16 mouse cellular contexts compared by ENCODE assay signal in genomic region chr7:49604965-49605795, GRCm38 (mm10). TPM values are rescaled to one million over a fixed set of nuclear protein-coding genes. Genes with fewer than 3 reads are reported as not detected.
DNase-seq lines count a peak whose midpoint lies in the region; ATAC-seq and TF ChIP-seq lines count a peak whose summit lies in the region.
"Had no signal": no experiment of that assay in that cellular context is flagged by ENCODE, and none has a peak within 500 bp of the region (broad histone marks: within the 10 kb centered on the region; RNA-seq: fewer than 3 reads in every experiment).

No protein-coding gene starts in this region.

- 69% methylated on average over 15 of the region's 15 CpGs for WGBS in heart, embryonic 15.5 days

- H3K27ac ChIP-seq in layer of hippocampus, adult 2 months: peak overlapping the region; percentile 28; the same call in 1 of the 2 replicates
- peak overlapping the region; percentile 28; the same call in 1 of the 2 replicates for H3K27ac ChIP-seq in heart, embryonic 15.5 days

- H3K9me3 ChIP-seq in heart, embryonic 15.5 days (replicated peaks): no peaks in the 10 kb centered on the region

- H3K9ac ChIP-seq in heart, embryonic 15.5 days: no peak overlapping the region

- no peak overlapping the region for H3K4me2 ChIP-seq in heart, embryonic 15.5 days
- H3K4me2 ChIP-seq: liver, embryonic 11.5 days had no signal

- H3K27me3 ChIP-seq in heart, embryonic 15.5 days: no peaks in the 10 kb centered on the region

- peak; percentile 4 for DNase-seq in cerebellum, adult 9-10 months
- DNase-seq in cerebellum, adult 9-11 months: no peak
- no peak for DNase-seq in layer of hippocampus, adult 2 months (ENCODE audit: low spot score in 2 of 2)
- DNase-seq in layer of hippocampus, postnatal 10 days (ENCODE audit: low spot score in 2 of 2): no peak
- DNase-seq in lung, postnatal 36 days: peak; percentile 82
- DNase-seq in urinary bladder, adult 18-20 months (ENCODE audit: low spot score in 2 of 2): no peak
- DNase-seq in urinary bladder, postnatal 25 days (ENCODE audit: low spot score): no peak
- DNase-seq: layer of hippocampus, postnatal 36 days had no signal

- H3K4me1 ChIP-seq in heart, embryonic 15.5 days (replicated peaks): peaks cover 6% of the 10 kb centered on the region

- no peak for TF ChIP-seq CTCF in layer of hippocampus, adult 2 months (conservative IDR thresholded peaks at IDR 0.05)

- H3K36me3 ChIP-seq in heart, embryonic 15.5 days: peaks cover 39% of the 10 kb centered on the region

- no peak overlapping the region for H3K4me3 ChIP-seq in layer of hippocampus, adult 2 months
- no peak overlapping the region for H3K4me3 ChIP-seq in heart, embryonic 15.5 days

- ATAC-seq in heart, embryonic 15.5 days (replicated peaks; ENCODE audit: insufficient number of reproducible peaks, insufficient read depth, low FRiP score, low read depth): no peak
- ATAC-seq: forebrain, embryonic 14.5 days had no signal

RNA-seq across cellular contexts. Expression of gene Dbx1, which starts 31.5 kb away (rescaled TPM):
- total RNA-seq in layer of hippocampus, adult 2 months (2021): not detected
- not detected for total RNA-seq in layer of hippocampus, postnatal 10 days (2021)
- polyA plus RNA-seq in heart, embryonic 15.5 days (2015; fragmentation: Nextera tagmentation; extraction: Ambion mirVana): not detected in 2 replicates
- total RNA-seq: layer of hippocampus, postnatal 36 days; megakaryocyte-erythroid progenitor cell, adult 5-6 weeks had no signal
- polyA plus RNA-seq: heart, embryonic 14.5 days; intestine, embryonic 14.5 days; liver, embryonic 11.5 days; spleen, adult 2 months; thymus, postnatal 0 days had no signal

Comparison
In these comparisons a context has a peak if more than half of its experiments do, and no peak if none do; other contexts are left out.
1. DNase-seq: peak in cerebellum, adult 9-10 months (single experiment) and lung, postnatal 36 days (single experiment); none in cerebellum, adult 9-11 months (single experiment), layer of hippocampus, adult 2 months (0 of 2), layer of hippocampus, postnatal 10 days (0 of 2), urinary bladder, adult 18-20 months (0 of 2) and urinary bladder, postnatal 25 days (single experiment).